8 mouse cellular contexts compared by ENCODE assay signal in the genomic region with DNA sequence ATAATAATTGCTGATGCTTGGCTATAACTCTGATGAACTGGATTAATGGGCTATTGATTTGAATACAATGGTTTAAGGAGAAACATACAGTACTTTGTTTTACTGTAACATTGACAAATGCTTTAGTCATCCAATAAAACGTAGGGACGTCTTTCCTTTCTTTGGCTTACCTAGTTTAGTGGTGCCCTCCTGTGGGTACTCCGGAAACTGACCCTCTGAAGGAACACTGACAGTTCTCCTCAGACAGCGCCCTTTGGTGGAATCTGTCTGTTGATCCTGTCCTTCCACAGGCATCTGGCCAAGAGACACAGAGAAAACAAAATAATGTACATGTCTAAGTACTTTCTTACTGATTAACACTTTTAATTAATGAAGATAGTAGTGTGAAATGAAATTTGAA.
DNase-seq lines count a peak whose midpoint lies in the region; ATAC-seq and TF ChIP-seq lines count a peak whose summit lies in the region.
"Had no signal": no experiment of that assay in that cellular context is flagged by ENCODE, and none has a peak within 500 bp of the region (broad histone marks: within the 10 kb centered on the region; RNA-seq: fewer than 3 reads in every experiment).

No protein-coding gene starts in this region.

- H3K36me3 ChIP-seq in midbrain, embryonic 11.5 days (ENCODE audit: control insufficient read depth, insufficient read depth, low read length), result no peaks in the 10 kb centered on the region
- no peaks in the 10 kb centered on the region for H3K36me3 ChIP-seq in midbrain, embryonic 15.5 days (replicated peaks)
- no peaks in the 10 kb centered on the region for H3K36me3 ChIP-seq in forebrain, embryonic 14.5 days (ENCODE audit: control insufficient read depth, insufficient read depth, low read length)
- H3K36me3 ChIP-seq: limb, embryonic 15.5 days had no signal

- peak; percentile 55; the same call in 1 of the 2 replicates for ATAC-seq in midbrain, embryonic 11.5 days (ENCODE audit: low FRiP score)
- no peak for ATAC-seq in midbrain, embryonic 15.5 days (replicated peaks)
- ATAC-seq in Patski, result no peak
- ATAC-seq in forebrain, embryonic 14.5 days, result no peak

- 20% methylated on average over 4 of the region's 4 CpGs for WGBS in midbrain, embryonic 11.5 days
- 15% methylated on average over 4 of the region's 4 CpGs for WGBS in midbrain, embryonic 15.5 days
- 6% methylated on average over 4 of the region's 4 CpGs for WGBS in forebrain, embryonic 14.5 days

- H3K27ac ChIP-seq in midbrain, embryonic 11.5 days (ENCODE audit: low read depth, low read length), result no peak overlapping the region
- no peak overlapping the region for H3K27ac ChIP-seq in midbrain, embryonic 15.5 days
- no peak overlapping the region for H3K27ac ChIP-seq in forebrain, embryonic 14.5 days (ENCODE audit: low read depth, low read length)
- H3K27ac ChIP-seq: limb, embryonic 15.5 days had no signal

- intact Hi-C loops in left cerebral cortex, postnatal 14 days (cut with DNase I), result loop anchor here (10.0 kb wide), 1 partner anchor 142 kb away; no protein-coding TSS in a partner anchor

- no peak overlapping the region for H3K9ac ChIP-seq in midbrain, embryonic 11.5 days (ENCODE audit: low read length)
- H3K9ac ChIP-seq in midbrain, embryonic 15.5 days, result no peak overlapping the region
- H3K9ac ChIP-seq in forebrain, embryonic 14.5 days (ENCODE audit: low read length), result no peak overlapping the region
- H3K9ac ChIP-seq: limb, embryonic 15.5 days had no signal

- CTCF ChIA-PET in Patski (lab: Charles Lee), result interaction anchor here (0.9 to 2.9 kb wide), 6 partner anchors 9 to 237 kb away, joined by 3 to 8 read pairs (median 3); no protein-coding TSS in a partner anchor

- POLR2A ChIA-PET in Patski (lab: Charles Lee), result no interaction called here

- H3K9me3 ChIP-seq in midbrain, embryonic 11.5 days (ENCODE audit: control insufficient read depth, low read length), result no peaks in the 10 kb centered on the region
- H3K9me3 ChIP-seq in midbrain, embryonic 15.5 days, result no peaks in the 10 kb centered on the region
- no peaks in the 10 kb centered on the region for H3K9me3 ChIP-seq in forebrain, embryonic 14.5 days (replicated peaks; ENCODE audit: control insufficient read depth, low read length)
- H3K9me3 ChIP-seq: limb, embryonic 15.5 days had no signal

- H3K4me1 ChIP-seq in midbrain, embryonic 11.5 days (ENCODE audit: control insufficient read depth, insufficient read depth, low read length), result peaks cover 2% of the 10 kb centered on the region; the same call in 1 of the 2 replicates
- no peaks in the 10 kb centered on the region for H3K4me1 ChIP-seq in midbrain, embryonic 15.5 days
- H3K4me1 ChIP-seq in forebrain, embryonic 14.5 days (ENCODE audit: control insufficient read depth, insufficient read depth, low read length), result 0 out of 2 replicates have a peak, but pooled peaks cover 4% of the 10 kb centered on the region
- H3K4me1 ChIP-seq: limb, embryonic 15.5 days had no signal

- H3K27me3 ChIP-seq in midbrain, embryonic 11.5 days (ENCODE audit: control insufficient read depth, insufficient read depth, low read length), result no peaks in the 10 kb centered on the region
- no peaks in the 10 kb centered on the region for H3K27me3 ChIP-seq in midbrain, embryonic 15.5 days (replicated peaks)
- H3K27me3 ChIP-seq in Patski, result no peaks in the 10 kb centered on the region
- H3K27me3 ChIP-seq in forebrain, embryonic 14.5 days (replicated peaks; ENCODE audit: control insufficient read depth, insufficient read depth, low read length), result no peaks in the 10 kb centered on the region
- H3K27me3 ChIP-seq: limb, embryonic 15.5 days had no signal

- no peak overlapping the region for H3K4me3 ChIP-seq in midbrain, embryonic 11.5 days (ENCODE audit: low read depth, low read length)
- no peak overlapping the region for H3K4me3 ChIP-seq in midbrain, embryonic 15.5 days
- no peak overlapping the region for H3K4me3 ChIP-seq in forebrain, embryonic 14.5 days (ENCODE audit: low read depth, low read length)
- H3K4me3 ChIP-seq: limb, embryonic 15.5 days had no signal

- in situ Hi-C loops in Patski (cut with MboI; ENCODE audit: low pct_unique_long_range_greater_than_20kb), result loop anchor here (10.0 kb wide), 2 partner anchors 382 to 542 kb away; no protein-coding TSS in a partner anchor

- no peak overlapping the region for H3K4me2 ChIP-seq in midbrain, embryonic 11.5 days
- no peak overlapping the region for H3K4me2 ChIP-seq in midbrain, embryonic 15.5 days
- H3K4me2 ChIP-seq in forebrain, embryonic 14.5 days (ENCODE audit: low read length), result no peak overlapping the region
- H3K4me2 ChIP-seq: limb, embryonic 15.5 days had no signal

- TF ChIP-seq CTCF in Patski (IDR thresholded peaks at IDR 0.05), result peak; percentile 82

- peak; percentile 91 for DNase-seq in midbrain, embryonic 11.5 days (ENCODE audit: low spot score, missing footprints)
- no peak for DNase-seq in Patski (ENCODE audit: low read depth, low spot score)
- peak; percentile 4 for DNase-seq in c-Kit-positive CD71-negative TER-119-negative erythroid progenitor cells, embryonic 14.5 days (ENCODE audit: low read depth)
- peak; percentile 61 for DNase-seq in forebrain, embryonic 14.5 days (ENCODE audit: low spot score)
- DNase-seq in left cerebral cortex, postnatal 14 days (ENCODE audit: low spot score in 2 of 2), result peak; percentile 37 to 41
- peak; percentile 26 for DNase-seq in right cerebral cortex, postnatal 4 days
